Mouse (Mus musculus): ENCODE data around the gene Fam13c.

Fam13c gene

DNA sequence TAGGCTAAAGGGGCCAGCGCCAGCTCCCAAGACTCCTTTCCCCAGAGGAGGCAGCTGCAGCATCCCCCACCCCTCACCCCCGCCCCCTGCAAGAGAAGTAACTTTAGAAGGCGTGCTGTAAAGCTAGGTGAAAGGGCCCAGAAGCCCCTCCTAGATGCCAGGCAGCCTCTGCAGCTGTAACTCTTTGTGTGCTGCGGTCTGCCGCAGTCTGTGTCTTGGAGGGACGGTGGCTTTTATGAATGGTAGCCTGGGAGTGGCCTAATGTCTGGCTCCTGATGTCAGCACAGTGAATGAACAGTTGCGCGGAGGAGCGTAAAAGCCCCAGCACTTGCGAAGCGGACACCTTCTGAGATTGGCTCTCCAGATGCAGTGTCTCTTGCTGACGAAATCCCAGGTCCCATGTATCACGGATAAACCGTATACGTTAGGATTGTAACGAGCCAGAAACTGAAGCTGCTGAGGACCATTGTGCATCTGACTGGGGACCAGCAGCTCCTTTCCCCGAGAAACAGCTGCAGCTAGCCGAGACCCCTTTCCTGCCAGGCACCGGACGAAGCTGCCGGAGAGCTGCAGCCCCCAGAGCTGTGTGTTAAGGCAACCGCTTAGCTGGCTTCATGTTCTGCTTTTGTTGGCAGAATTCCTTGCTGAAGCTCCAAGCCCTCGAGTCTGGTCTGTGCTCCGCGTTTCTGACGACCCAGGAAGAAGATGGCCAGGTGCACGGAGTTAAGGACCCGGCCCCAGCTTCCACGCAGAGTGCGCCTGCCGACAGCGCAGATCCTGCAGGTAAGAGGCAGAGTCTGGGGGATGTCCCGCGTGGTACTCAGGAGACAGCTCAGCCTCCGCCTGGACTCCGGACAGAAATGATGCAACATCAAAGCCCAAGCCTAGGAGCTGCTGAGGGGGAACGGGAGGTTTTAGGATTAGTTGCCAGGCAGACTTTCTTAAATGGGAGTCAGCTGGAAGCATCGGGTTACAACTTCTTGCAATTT is 80.2 kb downstream of the Fam13c start:
- no peak for DNase-seq (ENCODE audit: extremely low read depth, low read depth)

DNA sequence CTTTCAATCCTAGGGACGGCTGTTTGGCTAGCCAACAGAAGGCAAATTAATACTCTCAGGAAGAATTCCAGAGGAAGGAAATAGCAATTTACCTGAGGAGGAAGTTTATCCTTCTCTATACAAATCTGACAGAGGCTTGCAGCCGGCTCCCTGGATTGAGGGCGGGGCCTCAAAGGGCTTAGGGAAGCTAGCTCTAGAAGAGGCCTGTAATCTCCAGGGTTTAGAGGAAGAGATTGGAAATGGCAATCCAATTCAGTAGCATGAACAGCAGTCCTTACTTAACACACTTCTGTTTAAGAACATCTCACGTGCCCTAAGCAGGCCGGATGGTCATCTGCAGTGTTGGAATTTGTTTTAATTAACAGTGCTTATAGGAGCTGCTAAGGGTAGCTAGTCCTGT is 81.1 kb downstream of the Fam13c start:
- no peak for DNase-seq (ENCODE audit: extremely low read depth, low read depth)

DNA sequence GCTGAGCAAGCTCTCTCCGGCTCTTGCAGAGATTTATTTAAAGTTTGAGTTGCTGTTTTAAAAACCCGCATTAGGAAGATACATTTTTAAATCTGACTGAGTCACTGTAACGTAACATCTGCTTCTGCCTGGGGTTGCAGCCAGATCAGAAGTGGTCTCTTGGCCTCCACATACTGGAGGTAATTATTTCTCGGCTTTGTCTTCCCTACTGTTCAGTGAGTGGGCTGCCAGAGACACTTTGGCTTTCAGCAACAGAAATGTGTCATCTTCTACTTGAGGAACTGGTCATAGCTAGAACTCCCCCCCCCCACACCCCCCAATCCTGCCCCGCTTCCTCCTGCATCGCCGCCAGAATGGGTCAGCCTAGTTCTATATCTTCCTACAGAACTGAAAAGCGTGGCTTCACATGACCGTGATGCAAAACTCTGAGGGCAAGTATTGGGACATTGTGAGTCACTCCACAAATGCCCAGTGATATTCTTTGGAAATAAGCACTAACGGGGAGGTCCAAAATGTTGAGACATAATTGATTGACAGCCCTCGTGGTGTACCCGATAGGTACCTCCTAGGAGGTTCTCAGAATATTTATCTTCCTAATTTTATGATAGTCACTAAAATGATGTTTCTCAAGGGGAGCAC is 90.0 kb downstream of the Fam13c start:
- DNase-seq (ENCODE audit: extremely low read depth, low read depth): no peak

DNA sequence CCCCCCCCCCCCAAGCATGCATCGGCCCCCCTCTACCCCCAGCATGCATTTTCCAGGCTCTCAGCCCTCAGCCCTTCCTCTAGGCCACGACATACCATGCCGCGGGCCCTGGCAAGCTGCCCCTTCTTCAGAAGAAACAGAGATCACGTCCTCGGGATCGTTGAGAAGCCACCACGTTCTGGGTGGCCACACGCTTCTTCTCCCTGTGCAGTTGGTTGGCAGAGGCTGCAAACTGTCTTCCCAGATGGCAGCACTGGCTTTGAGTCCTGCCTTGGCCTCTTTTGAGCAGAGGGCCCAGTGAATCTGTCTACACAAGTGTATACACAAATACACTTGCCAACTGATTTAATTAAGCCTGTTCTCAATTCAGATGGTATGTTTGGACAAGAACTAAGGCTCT is 92.0 kb downstream of the Fam13c start:
- no peak for DNase-seq (ENCODE audit: extremely low read depth, low read depth)

DNA sequence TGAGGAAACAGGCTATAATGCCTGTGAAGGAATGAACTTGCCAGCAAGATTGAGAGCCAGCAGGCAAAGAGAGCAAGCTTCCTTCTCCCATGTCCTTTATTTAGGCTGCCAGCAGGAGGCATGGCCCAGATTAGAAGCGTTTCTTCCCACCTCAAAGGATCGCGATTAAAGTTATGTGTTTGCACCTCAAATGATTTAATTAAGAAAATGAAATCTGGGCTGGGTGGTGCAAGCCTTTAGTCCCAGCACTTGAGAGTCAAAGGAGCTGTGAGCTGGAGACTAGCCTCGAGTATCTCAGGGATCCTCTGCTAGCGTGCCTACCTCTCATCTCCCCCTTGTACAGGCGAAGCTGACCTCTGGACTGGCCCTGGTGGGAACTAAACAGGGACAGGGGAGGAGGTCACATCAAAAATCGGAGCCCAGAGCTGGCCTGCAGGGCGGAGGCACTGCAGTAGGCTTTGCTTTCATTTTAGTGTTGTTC is 93.1 kb downstream of the Fam13c start:
- DNase-seq (ENCODE audit: extremely low read depth, low read depth): no peak

DNA sequence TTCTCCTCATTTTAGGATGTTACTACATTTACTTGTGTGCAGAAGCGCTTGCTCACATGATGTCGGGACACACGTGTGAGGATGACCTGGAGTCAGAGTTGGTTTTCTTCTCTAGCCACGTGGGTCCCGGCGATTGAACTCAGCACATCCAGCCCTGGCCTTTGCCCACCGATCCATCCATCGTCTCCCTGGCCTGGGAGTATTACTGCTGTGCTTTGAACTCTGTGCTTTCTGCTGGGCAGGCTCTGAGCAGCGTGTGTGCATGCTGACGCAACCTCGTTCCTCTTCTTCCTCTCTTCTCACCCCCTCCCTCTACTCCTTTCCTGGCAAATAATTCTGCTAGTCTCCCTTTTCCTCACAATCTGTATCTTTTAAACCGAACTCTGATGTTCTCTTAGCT is 93.7 kb downstream of the Fam13c start:
- no peak for DNase-seq (ENCODE audit: extremely low read depth, low read depth)

DNA sequence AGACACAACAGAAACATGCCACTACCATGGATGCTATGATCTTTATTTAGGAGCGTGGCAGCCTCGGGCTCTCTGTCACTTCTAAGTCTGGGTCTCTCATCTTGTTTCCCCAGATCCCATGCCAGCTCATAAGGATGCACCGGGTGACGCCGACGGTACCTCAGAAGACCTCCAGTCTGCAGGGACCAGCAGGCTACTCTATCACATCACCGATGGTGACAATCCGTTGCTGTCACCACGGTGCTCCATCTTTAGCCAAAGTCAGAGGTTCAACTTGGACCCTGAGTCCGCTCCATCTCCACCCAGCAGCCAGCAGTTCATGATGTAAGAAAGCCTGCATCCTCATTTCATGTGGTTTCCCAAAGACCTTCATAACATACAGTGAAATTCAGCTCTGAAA is 94.3 kb downstream of the Fam13c start:
- no peak for DNase-seq (ENCODE audit: extremely low read depth, low read depth)

DNA sequence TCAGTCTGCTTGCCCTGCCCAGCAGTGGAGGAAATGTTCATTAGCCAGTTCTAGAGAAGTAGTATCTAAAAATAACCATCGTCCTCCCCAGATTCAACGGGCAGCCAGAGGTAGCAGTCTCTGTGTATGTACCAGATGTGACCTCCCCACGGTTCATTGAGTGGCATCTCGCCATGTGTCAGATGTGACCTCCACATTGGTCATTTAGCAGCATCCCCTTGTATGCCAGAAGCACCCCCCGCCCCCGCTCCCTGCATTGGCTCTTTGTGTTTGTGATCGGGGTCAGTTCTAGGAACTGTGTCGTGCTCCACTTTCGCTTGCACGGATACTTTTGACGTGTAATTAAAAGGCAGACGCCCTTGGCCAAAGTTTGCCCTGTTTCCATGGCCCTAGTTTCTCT is 95.1 kb downstream of the Fam13c start:
- DNase-seq (ENCODE audit: extremely low read depth, low read depth): no peak

DNA sequence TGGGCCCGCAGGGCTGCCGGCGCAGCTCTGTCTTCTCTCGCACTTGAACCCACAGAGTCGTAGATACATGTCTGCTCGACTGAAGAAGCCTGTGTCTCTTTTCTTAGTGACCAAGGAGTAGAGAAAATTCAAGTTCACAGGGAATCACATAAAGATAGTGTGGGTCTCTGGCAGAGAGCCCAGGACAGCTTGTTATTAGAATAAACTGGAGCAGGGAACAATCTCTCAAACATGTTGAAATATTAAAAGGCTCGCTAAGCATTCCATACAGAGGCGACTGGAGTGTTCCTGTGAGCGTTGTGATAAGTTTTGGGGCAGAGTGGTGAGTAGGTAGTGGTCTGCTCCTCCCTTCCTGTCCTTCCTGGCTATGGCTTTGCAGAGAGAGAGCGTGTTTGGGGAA is 97.4 kb downstream of the Fam13c start:
- DNase-seq (ENCODE audit: extremely low read depth, low read depth): no peak

DNA sequence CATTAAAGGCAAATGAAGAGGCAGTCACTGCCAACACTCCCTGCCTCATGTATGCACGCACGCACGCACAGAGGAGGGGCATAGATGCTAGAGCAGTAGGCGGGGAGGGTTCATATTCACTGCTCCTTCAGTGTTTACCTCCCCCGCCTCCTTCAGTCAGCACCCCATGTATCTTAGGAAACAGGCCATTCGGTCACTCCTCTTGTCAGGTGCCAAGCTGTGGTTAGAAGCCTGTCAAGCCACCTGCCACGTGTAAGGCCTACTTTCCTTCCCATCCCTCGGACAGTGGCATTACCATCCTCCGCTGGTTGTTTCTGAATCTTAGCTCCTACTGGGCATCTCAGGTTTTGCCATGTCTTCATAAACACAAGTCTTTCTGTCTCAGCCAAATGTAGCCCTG is 99.0 kb downstream of the Fam13c start:
- no peak for DNase-seq (ENCODE audit: extremely low read depth, low read depth)

DNA sequence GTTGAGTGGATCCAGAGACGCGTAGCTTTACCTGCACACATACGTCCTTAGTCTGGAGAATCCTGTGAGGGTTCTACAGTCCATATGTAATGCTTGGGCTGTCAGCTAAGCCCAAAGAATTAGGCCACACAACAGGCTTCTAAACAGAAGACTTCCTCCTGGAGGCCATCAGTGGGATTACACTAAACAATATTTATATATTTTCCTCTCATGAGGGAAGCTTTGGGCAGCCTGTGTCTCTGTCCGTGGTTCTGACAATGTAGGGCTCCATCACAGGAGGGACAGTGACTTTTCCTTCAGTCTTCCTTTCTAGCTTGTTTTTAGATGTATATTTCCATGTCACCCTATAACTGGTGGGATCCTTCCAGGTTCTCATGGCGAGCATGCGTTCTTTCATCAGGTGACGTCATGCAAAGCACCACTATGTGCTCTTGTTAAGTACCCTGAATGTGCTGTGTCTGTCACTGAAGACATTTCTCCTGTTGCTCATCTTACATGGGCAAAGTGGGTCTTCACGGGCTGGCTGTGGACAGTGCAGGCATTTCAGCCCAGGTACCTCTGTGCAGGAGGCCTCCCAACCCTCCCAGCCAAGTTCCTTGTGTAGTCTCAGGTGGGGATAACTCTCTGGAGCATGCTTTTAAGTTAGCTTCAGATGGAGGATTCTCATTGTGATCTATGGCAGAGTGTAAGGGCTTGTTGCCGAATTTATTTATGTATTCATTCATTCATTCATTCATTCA is 100.3 kb downstream of the Fam13c start:
- DNase-seq (ENCODE audit: extremely low read depth, low read depth): no peak

DNA sequence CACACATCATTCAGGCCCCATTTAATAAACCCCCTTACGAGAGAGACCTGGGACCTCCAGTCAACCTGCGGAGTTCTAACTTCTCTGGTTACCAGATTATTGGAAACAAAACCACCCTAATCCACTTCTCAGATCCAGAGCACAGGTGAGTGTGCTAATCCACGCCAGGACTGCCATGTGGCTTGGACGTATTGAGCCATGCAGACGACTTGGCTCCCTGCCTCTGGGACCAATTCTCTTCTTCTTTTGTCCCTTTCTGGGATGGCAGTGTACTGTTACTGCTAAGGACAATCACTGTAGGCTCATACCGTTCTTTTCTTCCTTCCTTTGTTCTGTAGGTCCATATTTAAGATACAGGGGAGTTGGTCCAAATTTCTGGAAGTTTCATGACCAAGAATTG is 102.6 kb downstream of the Fam13c start:
- DNase-seq (ENCODE audit: extremely low read depth, low read depth): no peak

DNA sequence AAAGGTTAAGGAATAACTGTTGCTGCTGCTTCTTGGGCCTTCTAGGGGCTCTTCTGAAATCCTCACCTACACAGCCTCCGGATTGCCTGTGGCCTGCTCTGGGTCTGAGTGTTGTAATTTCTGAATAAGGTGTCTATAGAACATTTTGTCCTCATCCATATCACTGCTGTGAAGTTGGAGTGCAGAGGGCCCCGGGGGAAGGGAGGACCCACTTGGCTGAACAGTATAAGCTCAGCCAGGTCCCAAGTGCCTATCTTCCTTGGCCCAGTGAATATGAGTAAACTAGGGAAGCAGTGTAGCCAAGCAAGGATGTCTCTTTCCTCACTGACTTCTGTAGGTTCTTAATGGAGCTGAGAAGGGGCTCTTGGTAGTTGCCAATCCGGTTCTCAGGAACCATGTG is 112.2 kb downstream of the Fam13c start:
- no peak for DNase-seq (ENCODE audit: extremely low read depth, low read depth)

DNA sequence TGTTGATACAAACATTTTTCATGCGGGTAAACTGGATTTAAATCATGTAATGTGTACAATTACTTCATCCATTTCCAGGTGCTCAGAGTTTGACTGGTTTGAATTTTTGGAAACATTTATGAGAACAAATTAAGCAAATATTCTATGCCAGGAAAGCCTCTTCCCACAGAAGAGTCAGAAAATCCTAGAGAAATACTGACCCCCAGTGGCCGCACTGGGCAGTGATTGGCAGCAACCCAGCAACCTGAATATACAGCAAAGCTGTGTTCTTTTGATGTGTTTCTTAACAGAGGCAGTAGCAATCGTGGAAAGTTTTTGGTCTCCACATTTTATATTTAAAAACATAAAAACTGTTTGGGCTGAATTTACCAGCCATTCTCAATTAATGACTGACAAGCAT is 123.4 kb downstream of the Fam13c start:
- DNase-seq (ENCODE audit: extremely low read depth, low read depth): no peak

DNA sequence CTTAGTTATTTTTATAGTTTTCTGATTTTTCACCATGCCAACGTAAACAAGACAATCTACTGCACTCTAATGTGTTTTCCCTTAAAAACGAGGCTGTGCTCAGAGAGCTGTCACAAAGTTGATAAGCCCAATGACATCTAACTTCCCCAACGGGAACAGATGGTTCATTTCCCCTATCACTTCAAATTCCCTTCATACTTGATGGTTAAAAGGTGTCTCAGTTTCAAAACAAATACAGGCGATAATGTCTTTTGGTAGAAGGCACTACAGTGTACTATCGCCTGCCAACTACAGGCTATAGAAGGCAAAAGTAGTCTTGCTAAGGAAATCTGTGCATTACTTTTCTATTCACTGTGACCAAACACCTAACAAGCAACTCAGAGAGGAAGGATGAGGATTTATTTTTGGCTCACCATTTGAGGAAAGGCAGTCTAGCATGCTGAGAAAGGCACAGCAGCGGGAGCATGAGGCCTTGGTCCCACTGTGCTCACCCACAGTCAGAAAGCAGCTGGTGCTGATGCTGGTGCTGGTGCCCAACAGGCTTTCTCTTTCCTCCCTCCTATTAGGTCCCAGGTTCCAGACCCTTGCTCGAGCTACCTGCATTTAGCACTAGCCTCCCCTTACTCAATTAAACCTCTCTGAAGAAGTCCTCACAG is 141.4 kb downstream of the Fam13c start:
- no peak for DNase-seq (ENCODE audit: extremely low read depth, low read depth)

DNA sequence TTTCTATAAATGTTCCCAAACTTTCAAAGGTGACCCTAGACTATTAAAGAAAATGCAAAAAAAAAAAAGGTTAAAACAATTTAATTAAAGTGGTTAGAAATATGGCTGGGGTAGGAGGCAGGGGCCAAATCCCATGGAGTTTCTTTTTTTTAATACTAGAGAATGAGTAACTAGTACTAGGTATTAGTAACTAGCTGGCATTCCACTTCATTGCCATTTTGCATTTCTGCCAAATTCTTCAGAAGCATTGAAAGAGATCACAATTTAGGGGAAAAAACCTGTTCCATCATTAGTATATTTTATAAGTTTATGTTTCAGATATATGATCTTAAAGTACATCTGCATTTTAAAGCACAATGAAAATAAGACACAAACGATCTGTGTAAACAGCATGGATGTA is 143.9 kb downstream of the Fam13c start:
- DNase-seq (ENCODE audit: extremely low read depth, low read depth): no peak

DNA sequence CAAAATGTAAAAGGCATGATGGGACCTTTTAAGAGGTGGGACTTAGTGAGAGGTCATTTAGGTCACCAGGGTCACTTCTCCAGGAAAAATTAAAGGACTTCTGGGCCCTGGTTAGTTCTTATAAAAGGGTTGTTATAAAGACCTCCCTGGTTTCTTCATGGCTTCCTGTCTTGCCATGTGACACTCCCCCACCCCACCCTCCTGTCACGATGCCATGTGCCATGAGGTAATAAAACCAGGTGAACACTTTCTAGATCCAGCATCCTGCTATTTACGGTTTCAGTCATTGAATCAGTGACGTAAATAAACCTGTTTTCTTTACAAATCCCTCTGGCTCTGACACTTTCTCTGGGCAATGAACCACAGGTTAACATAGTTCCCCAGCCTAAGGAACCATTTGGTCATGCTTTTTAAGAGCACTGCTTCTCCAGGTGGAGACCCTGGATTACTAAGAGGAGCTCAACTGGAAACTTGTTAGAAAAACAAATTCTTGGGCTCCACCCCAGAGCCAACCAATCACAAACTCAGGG is 146.7 kb downstream of the Fam13c start:
- DNase-seq (ENCODE audit: extremely low read depth, low read depth): no peak

DNA sequence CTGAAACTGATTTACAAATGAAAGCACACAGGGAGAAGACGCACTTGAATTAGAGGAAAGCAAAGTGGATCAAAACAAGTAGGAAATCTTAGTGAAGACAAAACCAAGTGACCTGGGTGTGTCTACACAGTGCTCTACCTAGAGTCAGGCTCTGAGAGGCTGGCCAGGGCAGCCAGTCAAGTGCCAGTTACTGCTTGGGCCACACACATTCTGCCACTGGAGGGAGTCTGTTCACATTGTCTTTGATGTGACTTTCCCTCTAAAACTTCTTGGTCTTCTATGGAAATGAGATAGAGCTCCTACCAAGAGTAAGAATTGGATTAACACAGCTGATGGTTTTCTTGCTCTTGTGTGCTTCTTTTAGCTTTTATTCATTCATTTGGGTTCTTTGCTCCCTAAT is 153.7 kb downstream of the Fam13c start:
- no peak for DNase-seq (ENCODE audit: extremely low read depth, low read depth)

DNA sequence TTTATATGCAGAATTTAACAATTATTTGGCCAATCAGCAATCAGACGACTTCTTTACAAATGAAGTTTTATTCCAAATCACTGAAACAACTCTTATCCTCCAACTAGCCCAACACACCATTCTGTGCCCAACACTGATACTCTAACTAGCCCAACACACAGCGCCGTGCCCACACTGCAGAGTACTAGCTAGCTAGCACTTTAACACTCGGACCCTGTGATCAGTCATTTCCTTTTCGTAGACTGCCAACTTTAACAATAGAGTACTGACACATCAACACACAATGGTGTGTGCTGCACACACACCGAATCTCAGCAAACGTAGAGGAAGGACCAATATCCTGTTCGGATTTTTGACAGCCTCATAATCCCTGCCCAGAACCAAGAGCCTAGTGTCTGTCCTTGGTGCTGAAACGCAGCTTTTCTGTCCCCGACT is 157.8 kb downstream of the Fam13c start:
- no peak for DNase-seq (ENCODE audit: extremely low read depth, low read depth)

DNA sequence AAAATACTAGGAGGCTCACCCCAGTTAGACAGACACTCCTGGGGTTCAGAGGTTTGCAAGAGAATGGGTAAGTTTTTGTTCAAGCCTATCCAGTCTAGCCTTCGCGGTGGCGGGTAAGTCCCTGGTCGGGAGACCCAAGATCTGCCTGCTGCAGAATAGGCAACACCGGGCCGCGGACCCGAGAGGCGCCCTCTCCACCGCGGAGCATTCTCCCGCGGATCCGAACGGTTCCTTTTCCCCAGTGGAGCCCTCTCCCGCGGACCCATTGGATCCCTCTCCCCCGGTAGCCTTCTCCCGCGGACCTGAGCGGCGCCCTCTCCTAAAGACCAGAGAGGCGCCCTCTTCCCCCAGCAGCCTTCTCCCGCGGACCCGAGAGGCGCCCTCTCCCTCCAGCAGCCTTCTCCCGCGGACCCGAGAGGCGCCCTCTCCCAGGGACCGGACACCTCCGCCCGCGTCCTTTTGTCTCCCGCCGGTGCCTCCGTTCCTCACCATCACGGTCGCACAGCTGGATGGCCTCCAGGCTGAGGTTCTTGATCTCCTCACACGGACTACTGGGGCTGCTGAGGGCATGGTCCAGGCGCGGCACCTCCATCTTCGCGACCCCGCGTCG is 158.3 kb downstream of the Fam13c start:
- no peak for DNase-seq (ENCODE audit: extremely low read depth, low read depth)
